Mouse (Mus musculus): ENCODE results near the gene Acot4. TPM values are rescaled to one million over a fixed set of nuclear protein-coding genes. Genes with fewer than 3 reads are reported as not detected.
"Not testable (repeated sequence)": the region's sequence is repeated elsewhere in the genome, so short reads cannot be mapped to it uniquely, and the experiment has no call there.

Gene Acot4
- polyA plus RNA-seq (2015; fragmentation: Nextera tagmentation; extraction: Ambion mirVana): 0.19 and 0.66 TPM in 2 replicates

GRCm38 (mm10) chr12:84038241-84038640 lies at the start of gene Acot4:
Gene Acot4, plus strand, starts transcription at chr12:84038379.
- not testable (repeated sequence) for H3K27ac ChIP-seq (replicated peaks); ATAC-seq (ENCODE audit: extremely low read depth, insufficient number of reproducible peaks, low FRiP score, low TSS enrichment); H3K9me3 ChIP-seq; H3K4me1 ChIP-seq; H3K27me3 ChIP-seq (replicated peaks); H3K36me3 ChIP-seq
- peak within 1 kb of the TSS; percentile 78 for H3K4me2 ChIP-seq
- H3K4me3 ChIP-seq: peak within 1 kb of the TSS; percentile 57
- peak within 1 kb of the TSS; percentile 79 for H3K9ac ChIP-seq
- WGBS: 7% methylated on average over 32 of the region's 32 CpGs

GRCm38 (mm10) chr12:83988483-83988882 lies 49.7 kb upstream of the Acot4 start:
- peak overlapping the region; percentile 90 for H3K9ac ChIP-seq

GRCm38 (mm10) chr12:83989378-83989777 lies 48.8 kb upstream of the Acot4 start:
- WGBS: 91% methylated on average over 4 of the region's 4 CpGs

More at GRCm38 (mm10) chr12:83988483-83988882, 49.7 kb upstream of the Acot4 start:
- H3K4me2 ChIP-seq: peak overlapping the region; percentile 72
- H3K4me3 ChIP-seq: peak overlapping the region; percentile 71
- no peak for ATAC-seq (ENCODE audit: extremely low read depth, insufficient number of reproducible peaks, low FRiP score, low TSS enrichment)
- 0 out of 2 replicates have a peak, but pooled peaks cover 5% of the 10 kb centered on the region for H3K9me3 ChIP-seq
- peaks cover 24% of the 10 kb centered on the region for H3K4me1 ChIP-seq
- H3K36me3 ChIP-seq: peaks cover 27% of the 10 kb centered on the region
- no peaks in the 10 kb centered on the region for H3K27me3 ChIP-seq (replicated peaks)
- H3K27ac ChIP-seq (replicated peaks): peak overlapping the region; percentile 99
- 65% methylated on average over 4 of the region's 4 CpGs for WGBS

GRCm38 (mm10) chr12:83997221-83997620 lies 41.0 kb upstream of the Acot4 start:
- no peaks in the 10 kb centered on the region for H3K27me3 ChIP-seq (replicated peaks)
- peaks cover 29% of the 10 kb centered on the region for H3K4me1 ChIP-seq
- no peak for ATAC-seq (ENCODE audit: extremely low read depth, insufficient number of reproducible peaks, low FRiP score, low TSS enrichment)
- peaks cover 11% of the 10 kb centered on the region for H3K9me3 ChIP-seq
- no peak overlapping the region for H3K4me3 ChIP-seq
- no peak overlapping the region for H3K4me2 ChIP-seq
- H3K36me3 ChIP-seq: peaks cover 22% of the 10 kb centered on the region
- no peak overlapping the region for H3K9ac ChIP-seq
- H3K27ac ChIP-seq (replicated peaks): no peak overlapping the region
- 58% methylated on average over 2 of the region's 2 CpGs for WGBS

More at GRCm38 (mm10) chr12:83989378-83989777, 48.8 kb upstream of the Acot4 start:
- Histone ChIP-seq H3K4me1 (peaks cover 24% of the 10 kb centered on the region), H3K9ac (no peak overlapping the region), H3K4me2 (peak overlapping the region; percentile 72), H3K9me3 (0 out of 2 replicates have a peak, but pooled peaks cover 5% of the 10 kb centered on the region), H3K4me3 (peak overlapping the region; percentile 71), H3K27ac (replicated peaks) (no peak overlapping the region), H3K36me3 (peaks cover 36% of the 10 kb centered on the region), H3K27me3 (replicated peaks) (no peaks in the 10 kb centered on the region)
- no peak for ATAC-seq (ENCODE audit: extremely low read depth, insufficient number of reproducible peaks, low FRiP score, low TSS enrichment)

GRCm38 (mm10) chr12:83998341-83999107 lies 39.7 kb upstream of the Acot4 start:
- peak overlapping the region; percentile 67 for H3K27ac ChIP-seq (replicated peaks)
- H3K4me1 ChIP-seq: peaks cover 29% of the 10 kb centered on the region
- WGBS: 49% methylated on average over 11 of the region's 11 CpGs
- H3K4me2 ChIP-seq: no peak overlapping the region
- H3K36me3 ChIP-seq: peaks cover 11% of the 10 kb centered on the region
- no peaks in the 10 kb centered on the region for H3K27me3 ChIP-seq (replicated peaks)
- H3K4me3 ChIP-seq: no peak overlapping the region
- H3K9ac ChIP-seq: no peak overlapping the region
- ATAC-seq (ENCODE audit: extremely low read depth, insufficient number of reproducible peaks, low FRiP score, low TSS enrichment): no peak
- H3K9me3 ChIP-seq: peaks cover 18% of the 10 kb centered on the region

- peak overlapping the region; percentile 76 for H3K27ac ChIP-seq (replicated peaks)
- not testable (repeated sequence) for H3K9ac ChIP-seq; H3K27me3 ChIP-seq (replicated peaks); H3K36me3 ChIP-seq; H3K4me3 ChIP-seq
- peak; percentile 61; the same call in 1 of the 2 replicates for ATAC-seq (ENCODE audit: extremely low read depth, insufficient number of reproducible peaks, low FRiP score, low TSS enrichment)
- H3K9me3 ChIP-seq: peaks cover 18% of the 10 kb centered on the region
- peak overlapping the region; percentile 42 for H3K4me2 ChIP-seq
- WGBS: 20% methylated on average over 8 of the region's 8 CpGs
- H3K4me1 ChIP-seq: peaks cover 29% of the 10 kb centered on the region
Measured at GRCm38 (mm10) chr12:83999237-83999636, 38.9 kb upstream of the Acot4 start.

GRCm38 (mm10) chr12:84000418-84000817 lies 37.8 kb upstream of the Acot4 start:
- ATAC-seq (ENCODE audit: extremely low read depth, insufficient number of reproducible peaks, low FRiP score, low TSS enrichment): no peak

GRCm38 (mm10) chr12:84003866-84004265 lies 34.3 kb upstream of the Acot4 start:
- Histone ChIP-seq H3K9ac (no peak overlapping the region), H3K9me3 (peaks cover 14% of the 10 kb centered on the region), H3K4me2 (no peak overlapping the region), H3K27me3 (replicated peaks) (peaks cover 4% of the 10 kb centered on the region; the same call in 1 of the 2 replicates), H3K27ac (replicated peaks) (no peak overlapping the region), H3K4me1 (peaks cover 26% of the 10 kb centered on the region), H3K4me3 (no peak overlapping the region), H3K36me3 (no peaks in the 10 kb centered on the region)
- ATAC-seq (ENCODE audit: extremely low read depth, insufficient number of reproducible peaks, low FRiP score, low TSS enrichment): no peak
- 80% methylated on average over 1 of the region's 1 CpGs for WGBS

More at GRCm38 (mm10) chr12:84000418-84000817, 37.8 kb upstream of the Acot4 start:
- no peak overlapping the region for H3K9ac ChIP-seq
- H3K4me3 ChIP-seq: no peak overlapping the region
- H3K4me2 ChIP-seq: no peak overlapping the region
- WGBS: 44% methylated on average over 3 of the region's 3 CpGs
- peaks cover 18% of the 10 kb centered on the region for H3K9me3 ChIP-seq
- H3K27ac ChIP-seq (replicated peaks): peak overlapping the region; percentile 76
- H3K4me1 ChIP-seq: peaks cover 29% of the 10 kb centered on the region
- H3K27me3 ChIP-seq (replicated peaks): no peaks in the 10 kb centered on the region
- no peaks in the 10 kb centered on the region for H3K36me3 ChIP-seq

GRCm38 (mm10) chr12:84008251-84008650 lies 29.9 kb upstream of the Acot4 start:
- Histone ChIP-seq H3K9me3 (no peaks in the 10 kb centered on the region), H3K36me3 (no peaks in the 10 kb centered on the region), H3K27ac (replicated peaks) (no peak overlapping the region), H3K27me3 (replicated peaks) (peaks cover 4% of the 10 kb centered on the region; the same call in 1 of the 2 replicates), H3K4me3 (no peak overlapping the region), H3K4me2 (0 out of 2 replicates have a peak overlapping the region, but pooled peaks have one; percentile 71), H3K9ac (0 out of 2 replicates have a peak overlapping the region, but pooled peaks have one; percentile 80), H3K4me1 (peaks cover 26% of the 10 kb centered on the region)
- WGBS: 84% methylated on average over 12 of the region's 12 CpGs
- no peak for ATAC-seq (ENCODE audit: extremely low read depth, insufficient number of reproducible peaks, low FRiP score, low TSS enrichment)

GRCm38 (mm10) chr12:84008729-84009128 lies 29.4 kb upstream of the Acot4 start:
- Histone ChIP-seq H3K4me1 (peaks cover 26% of the 10 kb centered on the region), H3K27ac (replicated peaks) (peak overlapping the region; percentile 67), H3K4me3 (peak overlapping the region; percentile 57), H3K9me3 (no peaks in the 10 kb centered on the region), H3K36me3 (no peaks in the 10 kb centered on the region), H3K9ac (peak overlapping the region; percentile 80), H3K27me3 (replicated peaks) (peaks cover 4% of the 10 kb centered on the region; the same call in 1 of the 2 replicates), H3K4me2 (peak overlapping the region; percentile 71)
- no peak for ATAC-seq (ENCODE audit: extremely low read depth, insufficient number of reproducible peaks, low FRiP score, low TSS enrichment)
- 56% methylated on average over 8 of the region's 8 CpGs for WGBS

GRCm38 (mm10) chr12:84009171-84009965 lies 28.8 kb upstream of the Acot4 start, which contains the start of gene Acot1:
Gene Acot1, plus strand, starts transcription at chr12:84009490.
- peak; percentile 80 for ATAC-seq (ENCODE audit: extremely low read depth, insufficient number of reproducible peaks, low FRiP score, low TSS enrichment)
- peak within 1 kb of the TSS; percentile 71 for H3K4me2 ChIP-seq
- H3K27me3 ChIP-seq (replicated peaks); H3K9me3 ChIP-seq; H3K36me3 ChIP-seq: not testable (repeated sequence)
- 3% methylated on average over 59 of the region's 70 CpGs for WGBS
- H3K27ac ChIP-seq (replicated peaks): peak within 1 kb of the TSS; percentile 67
- peak within 1 kb of the TSS; percentile 57 for H3K4me3 ChIP-seq
- H3K9ac ChIP-seq: peak within 1 kb of the TSS; percentile 80
- peaks cover 26% of the 10 kb centered on the region for H3K4me1 ChIP-seq

Data from heart, embryonic 13.5 days (tissue).